Mouse (Mus musculus) erythroblast, embryonic 14.5 days (primary cell): ENCODE results near the gene Rgs9.

Experiments used
- GATA1 ChIP-seq: IDR thresholded peaks from 2 replicates; pipeline ENCODE4 v1.6.1; 2012; ENCODE audit warnings: low read length, inconsistent platforms, mixed read lengths
- TAL1 ChIP-seq: IDR thresholded peaks from 3 replicates; pipeline ENCODE4 v1.6.1; 2012; ENCODE audit warnings: low read length, inconsistent platforms, mixed read lengths

DNA sequence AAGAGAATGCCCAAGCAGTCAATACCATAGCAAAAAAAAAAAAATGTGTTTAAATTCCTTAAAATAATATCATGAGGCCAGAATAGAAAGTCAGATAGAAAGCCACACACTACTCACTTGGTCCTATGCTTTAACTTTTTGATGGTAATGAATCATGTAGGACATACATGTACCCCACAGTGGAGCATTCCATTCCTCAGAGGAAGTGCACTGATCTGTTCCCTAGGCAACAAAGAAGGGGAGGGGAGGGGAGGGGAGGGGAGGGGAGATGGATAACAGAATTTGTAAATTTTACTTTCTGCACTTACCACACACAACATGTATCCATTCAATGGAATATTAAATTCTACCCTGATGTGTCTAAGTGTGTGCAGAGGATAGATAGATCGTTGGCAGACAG lies 91.9 kb downstream of the Rgs9 start:
- no peak for TF ChIP-seq TAL1
- no peak for TF ChIP-seq GATA1
